8 mouse cellular contexts compared by ENCODE assay signal in genomic region chr12:30584356-30584740, GRCm38 (mm10). TPM values are rescaled to one million over a fixed set of nuclear protein-coding genes. Genes with fewer than 3 reads are reported as not detected.
DNase-seq lines count a peak whose midpoint lies in the region; ATAC-seq and TF ChIP-seq lines count a peak whose summit lies in the region.

Gene Tmem18, plus strand, starts transcription at chr12:30584426.

- peak; percentile 72 to 91; a peak in 3 of 4 replicates for TF ChIP-seq POLR2A in MEL (IDR thresholded peaks at IDR 0.05; ENCODE audit: control insufficient read depth in 1 of 2, insufficient read depth in 1 of 2, low read depth in 1 of 2, low read length in 2 of 2, poor library complexity in 1 of 2)
- peak; percentile 95 for TF ChIP-seq POLR2A in cerebellum, adult 2 months (IDR thresholded peaks at IDR 0.05; ENCODE audit: borderline replicate concordance, insufficient read depth, low read length)

- no peak for TF ChIP-seq CTCF in MEL (IDR thresholded peaks at IDR 0.05 in 2 of 3, conservative IDR thresholded peaks at IDR 0.05 in 1 of 3; ENCODE audit: control insufficient read depth in 1 of 3, insufficient read depth in 1 of 3, low read depth in 2 of 3, low read length in 3 of 3, poor library complexity in 1 of 3, severe bottlenecking in 1 of 3)
- TF ChIP-seq CTCF in cerebellum, adult 2 months (IDR thresholded peaks at IDR 0.05; ENCODE audit: borderline replicate concordance, insufficient read depth, low read depth, low read length) = no peak
- TF ChIP-seq CTCF in forebrain, postnatal 0 days (IDR thresholded peaks at IDR 0.05; ENCODE audit: low read depth) = 0 out of 2 replicates have a peak, but pooled peaks have one; percentile 15

- H3K9ac ChIP-seq in MEL (ENCODE audit: control insufficient read depth, low read depth, low read length, poor library complexity, severe bottlenecking) = peak within 1 kb of the TSS; percentile 85
- H3K9ac ChIP-seq in forebrain, postnatal 0 days = peak within 1 kb of the TSS; percentile 83
- H3K9ac ChIP-seq in lung, embryonic 15.5 days = peak within 1 kb of the TSS; percentile 68

- ATAC-seq in forebrain, postnatal 0 days = peak; percentile 97
- peak; percentile 90 for ATAC-seq in lung, embryonic 15.5 days (ENCODE audit: borderline replicate concordance, extremely low read depth, low FRiP score, low TSS enrichment)

- H3K4me2 ChIP-seq in forebrain, postnatal 0 days (ENCODE audit: low read depth) = peak within 1 kb of the TSS; percentile 69
- H3K4me2 ChIP-seq in lung, embryonic 15.5 days = peak within 1 kb of the TSS; percentile 88

- under 1% methylated on average over 35 of the region's 35 CpGs for WGBS in cerebellum, adult 2 months
- under 1% methylated on average over 35 of the region's 35 CpGs for WGBS in forebrain, postnatal 0 days
- under 1% methylated on average over 35 of the region's 35 CpGs for WGBS in lung, embryonic 15.5 days

- H3K36me3 ChIP-seq in MEL (ENCODE audit: control insufficient read depth in 1 of 2, insufficient read depth in 2 of 2, low read length in 2 of 2) = peaks cover 0 to 5% of the 10 kb centered on the region in 2 experiments; a peak in 1 of 4 replicates
- peaks cover 21% of the 10 kb centered on the region for H3K36me3 ChIP-seq in forebrain, postnatal 0 days (ENCODE audit: insufficient read depth)
- peaks cover 22% of the 10 kb centered on the region; the same call in 1 of the 2 replicates for H3K36me3 ChIP-seq in lung, embryonic 15.5 days

- peak; percentile 89 for DNase-seq in MEL (ENCODE audit: low read depth, low spot score)
- peak; percentile 84 to 86 for DNase-seq in cerebellum, adult 2 months
- DNase-seq in forebrain, postnatal 0 days = peak; percentile 93
- peak; percentile 84 for DNase-seq in heart, postnatal 4 days
- DNase-seq in layer of hippocampus, adult 8-10 months (ENCODE audit: low spot score in 2 of 2) = peak; percentile 80 to 84
- peak; percentile 71 for DNase-seq in ovary, adult 18-20 months (ENCODE audit: low spot score)
- peak; percentile 87 for DNase-seq in thymus, postnatal 0 days (ENCODE audit: low spot score)

- H3K4me1 ChIP-seq in MEL (ENCODE audit: control insufficient read depth in 1 of 2, insufficient read depth in 2 of 2, low read length in 2 of 2) = peaks cover 2 to 6% of the 10 kb centered on the region in 2 experiments; a peak in 3 of 4 replicates
- H3K4me1 ChIP-seq in cerebellum, adult 2 months (ENCODE audit: control insufficient read depth, insufficient read depth, low read length) = peaks cover 5% of the 10 kb centered on the region
- 0 out of 2 replicates have a peak, but pooled peaks cover 10% of the 10 kb centered on the region for H3K4me1 ChIP-seq in forebrain, postnatal 0 days (ENCODE audit: insufficient read depth)
- H3K4me1 ChIP-seq in lung, embryonic 15.5 days = peaks cover 5% of the 10 kb centered on the region; the same call in 1 of the 2 replicates

- peak within 1 kb of the TSS; percentile 61 to 68 for H3K4me3 ChIP-seq in MEL (ENCODE audit: control insufficient read depth in 1 of 2, insufficient read depth in 1 of 2, low read depth in 2 of 2, low read length in 2 of 2)
- peak within 1 kb of the TSS; percentile 63 for H3K4me3 ChIP-seq in cerebellum, adult 2 months (replicated peaks; ENCODE audit: insufficient read depth, low read depth, low read length)
- H3K4me3 ChIP-seq in forebrain, postnatal 0 days (ENCODE audit: low read depth, low read length) = peak within 1 kb of the TSS; percentile 73
- peak within 1 kb of the TSS; percentile 72 for H3K4me3 ChIP-seq in lung, embryonic 15.5 days

- TF ChIP-seq EP300 in MEL (IDR thresholded peaks at IDR 0.05; ENCODE audit: low read depth in 1 of 2, low read length in 2 of 2) = no peak

- peak within 1 kb of the TSS; percentile 61 for H3K27ac ChIP-seq in MEL (ENCODE audit: control insufficient read depth, low read depth, low read length)
- H3K27ac ChIP-seq in cerebellum, adult 2 months (ENCODE audit: insufficient read depth, low read length) = peak within 1 kb of the TSS; percentile 4; the same call in 1 of the 2 replicates
- H3K27ac ChIP-seq in forebrain, postnatal 0 days (ENCODE audit: low read depth, low read length) = peak within 1 kb of the TSS; percentile 82
- H3K27ac ChIP-seq in lung, embryonic 15.5 days = peak within 1 kb of the TSS; percentile 91

- no peaks in the 10 kb centered on the region for H3K9me3 ChIP-seq in MEL (replicated peaks; ENCODE audit: insufficient read depth, low read length)
- no peaks in the 10 kb centered on the region for H3K9me3 ChIP-seq in forebrain, postnatal 0 days (ENCODE audit: low read length)
- no peaks in the 10 kb centered on the region for H3K9me3 ChIP-seq in lung, embryonic 15.5 days

- H3K79me2 ChIP-seq in MEL (ENCODE audit: control insufficient read depth, insufficient read depth, low read length, poor library complexity) = peaks cover 6% of the 10 kb centered on the region

- no peaks in the 10 kb centered on the region for H3K27me3 ChIP-seq in MEL (ENCODE audit: control insufficient read depth in 1 of 2, insufficient read depth in 2 of 2, low read length in 2 of 2)
- no peaks in the 10 kb centered on the region for H3K27me3 ChIP-seq in cerebellum, adult 2 months (ENCODE audit: control insufficient read depth, insufficient read depth, low read length)
- no peaks in the 10 kb centered on the region for H3K27me3 ChIP-seq in forebrain, postnatal 0 days (ENCODE audit: insufficient read depth, low read length)
- H3K27me3 ChIP-seq in lung, embryonic 15.5 days = no peaks in the 10 kb centered on the region

- no peak for TF ChIP-seq RAD21 in MEL (IDR thresholded peaks at IDR 0.05; ENCODE audit: low read depth, low read length)

TF ChIP-seq in MEL, 35 proteins besides CTCF, POLR2A, EP300 and RAD21 (continues in another document):
- no peak for TF ChIP-seq USF2 (IDR thresholded peaks at IDR 0.05; ENCODE audit: borderline replicate concordance in 1 of 2, insufficient read depth in 1 of 2, low read depth in 1 of 2, low read length in 2 of 2)
- peak; percentile 54; the same call in 1 of the 2 replicates for TF ChIP-seq POLR2AphosphoS2 (IDR thresholded peaks at IDR 0.05; ENCODE audit: low read length)
- no peak for TF ChIP-seq MYB (IDR thresholded peaks at IDR 0.05; ENCODE audit: low read depth, low read length)
- TF ChIP-seq BHLHE40 (IDR thresholded peaks at IDR 0.05; ENCODE audit: borderline replicate concordance, low read depth, low read length) = no peak
- no peak for TF ChIP-seq TCF12 (IDR thresholded peaks at IDR 0.05; ENCODE audit: low read depth, low read length)
- no peak for TF ChIP-seq NRF1 (IDR thresholded peaks at IDR 0.05; ENCODE audit: insufficient read depth, low read depth, low read length, poor library complexity, severe bottlenecking)
- no peak for TF ChIP-seq GABPA (IDR thresholded peaks at IDR 0.05; ENCODE audit: low read depth, low read length)
- peak; percentile 87 for TF ChIP-seq TBP (IDR thresholded peaks at IDR 0.05; ENCODE audit: low read depth, low read length)
- no peak for TF ChIP-seq USF1 (IDR thresholded peaks at IDR 0.05; ENCODE audit: low read depth, low read length)
- no peak for TF ChIP-seq MAX (IDR thresholded peaks at IDR 0.05; ENCODE audit: low read length)
- no peak for TF ChIP-seq CHD1 (IDR thresholded peaks at IDR 0.05; ENCODE audit: low read depth, low read length)
- no peak for TF ChIP-seq ZC3H11A (IDR thresholded peaks at IDR 0.05; ENCODE audit: low read depth, low read length)
- no peak for TF ChIP-seq JUND (IDR thresholded peaks at IDR 0.05; ENCODE audit: low read depth, low read length)
- TF ChIP-seq ZKSCAN1 (IDR thresholded peaks at IDR 0.05; ENCODE audit: low read depth, low read length) = no peak
- TF ChIP-seq ZNF384 (IDR thresholded peaks at IDR 0.05; ENCODE audit: low read depth, low read length) = peak; percentile 98
- TF ChIP-seq ETS1 (IDR thresholded peaks at IDR 0.05; ENCODE audit: low read depth, low read length) = no peak
- no peak for TF ChIP-seq GATA1 (IDR thresholded peaks at IDR 0.05; ENCODE audit: low read depth, low read length)
- TF ChIP-seq MYC (IDR thresholded peaks at IDR 0.05; ENCODE audit: low read depth, low read length) = no peak
- TF ChIP-seq MEF2A (IDR thresholded peaks at IDR 0.05; ENCODE audit: extremely low read depth, insufficient replicate concordance, low read depth, low read length, poor library complexity, severe bottlenecking) = no peak
- TF ChIP-seq TAL1 (IDR thresholded peaks at IDR 0.05; ENCODE audit: low read length) = no peak
- peak; percentile 73 for TF ChIP-seq HCFC1 (IDR thresholded peaks at IDR 0.05; ENCODE audit: low read depth, low read length)
- TF ChIP-seq MXI1 (IDR thresholded peaks at IDR 0.05; ENCODE audit: low read depth, low read length) = peak; percentile 35; the same call in 1 of the 2 replicates
- no peak for TF ChIP-seq MAZ (IDR thresholded peaks at IDR 0.05; ENCODE audit: low read depth, low read length)
- TF ChIP-seq MAFK (IDR thresholded peaks at IDR 0.05; ENCODE audit: borderline replicate concordance, low read depth, low read length) = no peak
- TF ChIP-seq SIN3A (IDR thresholded peaks at IDR 0.05; ENCODE audit: low read length) = peak; percentile 74
- no peak for TF ChIP-seq E2F4 (IDR thresholded peaks at IDR 0.05; ENCODE audit: borderline replicate concordance, low read depth, low read length)
- no peak for TF ChIP-seq UBTF (IDR thresholded peaks at IDR 0.05; ENCODE audit: borderline replicate concordance, insufficient read depth, low read depth, low read length)
- no peak for TF ChIP-seq ELF1 (IDR thresholded peaks at IDR 0.05; ENCODE audit: low read depth, low read length)
- peak; percentile 79 for TF ChIP-seq NELFE (IDR thresholded peaks at IDR 0.05; ENCODE audit: low read depth, low read length)
- no peak for TF ChIP-seq KAT2A (conservative IDR thresholded peaks at IDR 0.05; ENCODE audit: low read depth, low read length)
- no peak for TF ChIP-seq POLR2AphosphoS5 (IDR thresholded peaks at IDR 0.05; ENCODE audit: borderline replicate concordance, low read depth, low read length)
- TF ChIP-seq RCOR1 (IDR thresholded peaks at IDR 0.05; ENCODE audit: low read depth, low read length) = no peak

RNA-seq across cellular contexts. Expression of gene Tmem18, which starts in this region (rescaled TPM):
- 15.0 and 20.0 TPM in 2 replicates for total RNA-seq in MEL (2012; rRNA removed)
- 10 to 100 TPM in 1 of 2 experiments, not detected in 1; 17.0 TPM for polyA plus RNA-seq in MEL (2012; ENCODE audit: insufficient read depth in 1 of 2, insufficient read length in 2 of 2, low read depth in 1 of 2, low replicate concordance in 2 of 2, missing spikeins in 1 of 2)
- polyA plus RNA-seq in cerebellum, adult 2 months (2012; rRNA removed) = 35.1 and 35.5 TPM in 2 replicates
- total RNA-seq in forebrain, postnatal 0 days (2014; rRNA removed) = 43.2 and 47.8 TPM in 2 replicates
- polyA plus RNA-seq in forebrain, postnatal 0 days (2015; fragmentation: Nextera tagmentation; extraction: Ambion mirVana) = 25.7 and 38.1 TPM in 2 replicates
- 10 to 100 TPM; 11.2 to 11.9 TPM for total RNA-seq in heart, postnatal 4 days (2021)
- 10 to 100 TPM; 36.4 to 38.4 (median 37.2) TPM for total RNA-seq in layer of hippocampus, adult 8-10 months (2022)
- 30.8 and 32.4 TPM in 2 replicates for polyA plus RNA-seq in lung, embryonic 15.5 days (2015; fragmentation: Nextera tagmentation; extraction: Ambion mirVana)
- polyA plus RNA-seq in thymus, postnatal 0 days (2015; fragmentation: Nextera tagmentation; extraction: Ambion mirVana) = 22.9 and 27.7 TPM in 2 replicates

Comparison
In these comparisons a context has a peak if more than half of its experiments do, and no peak if none do; other contexts are left out.
1. Peak in every context shown above with its lines: DNase-seq, ATAC-seq, H3K4me3 ChIP-seq and H3K27ac ChIP-seq.
2. H3K27ac ChIP-seq: peak in every context shown above with its lines; median percentile 91 in lung, embryonic 15.5 days; 82 in forebrain, postnatal 0 days; 61 in MEL; 4 in cerebellum, adult 2 months.